Mouse (Mus musculus): ENCODE results near the gene Dctd.
A peak's percentile ranks its signal among the peaks of the same experiment; 100 is the strongest.
"Not testable (repeated sequence)": the region's sequence is repeated elsewhere in the genome, so short reads cannot be mapped to it uniquely, and the experiment has no call there.

Gene Dctd

DNA sequence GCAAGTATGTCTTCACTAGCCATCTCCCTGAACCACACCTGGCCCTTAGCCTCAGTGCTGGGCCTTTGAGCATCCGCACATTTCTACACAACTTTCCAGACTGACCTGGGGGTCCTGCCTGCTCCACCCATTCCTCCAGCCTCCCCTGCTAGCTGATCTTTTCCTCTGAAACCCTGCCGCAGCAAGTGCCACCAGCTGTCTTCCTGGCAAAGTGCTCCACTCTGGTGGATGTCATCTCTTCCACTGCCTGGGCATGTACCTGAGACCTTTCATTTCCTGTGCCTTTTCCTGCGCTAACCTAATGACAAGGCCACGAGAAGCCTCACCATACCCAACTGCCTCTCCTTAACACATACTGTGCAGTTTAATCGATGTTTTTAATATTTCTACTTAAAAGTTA is 46.9 kb downstream of the Dctd start:
- no peak for DNase-seq (ENCODE audit: low read depth, low spot score)

- no peak for DNase-seq (ENCODE audit: low read depth, low spot score)
Observed at GRCm38 (mm10) chr8:48146449-48146848, 47.6 kb downstream of the Dctd start.

GRCm38 (mm10) chr8:48152062-48152738 is 53.3 kb downstream of the Dctd start:
- DNase-seq (ENCODE audit: low read depth, low spot score): no peak

- DNase-seq (ENCODE audit: low read depth, low spot score): no peak
Observed at GRCm38 (mm10) chr8:48153360-48154121, 54.6 kb downstream of the Dctd start.

GRCm38 (mm10) chr8:48157718-48158117 is 58.8 kb downstream of the Dctd start:
- DNase-seq (ENCODE audit: low read depth, low spot score): no peak

- DNase-seq (ENCODE audit: low read depth, low spot score): no peak
Observed at GRCm38 (mm10) chr8:48158560-48159217, 59.8 kb downstream of the Dctd start.

DNA sequence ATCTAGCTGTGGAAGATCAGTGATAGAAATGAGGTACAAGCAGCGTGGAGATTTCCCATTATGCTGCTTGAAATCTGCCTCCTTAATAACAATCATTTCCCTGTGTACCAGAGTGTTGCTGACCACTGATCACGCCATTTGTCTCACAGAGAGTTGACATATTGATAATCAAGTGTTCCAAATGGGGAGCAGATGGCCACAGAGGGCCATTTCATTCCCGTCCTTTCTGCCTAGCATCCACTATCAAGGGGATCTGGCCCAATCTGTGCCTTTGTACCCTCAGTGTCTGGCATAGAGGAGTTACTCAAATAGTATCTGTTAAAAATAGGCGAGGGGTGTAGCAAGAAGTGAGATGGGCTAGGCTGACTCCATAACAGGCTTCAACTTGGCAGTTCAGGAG is 78.5 kb downstream of the Dctd start:
- no peak for DNase-seq (ENCODE audit: low read depth, low spot score)

DNA sequence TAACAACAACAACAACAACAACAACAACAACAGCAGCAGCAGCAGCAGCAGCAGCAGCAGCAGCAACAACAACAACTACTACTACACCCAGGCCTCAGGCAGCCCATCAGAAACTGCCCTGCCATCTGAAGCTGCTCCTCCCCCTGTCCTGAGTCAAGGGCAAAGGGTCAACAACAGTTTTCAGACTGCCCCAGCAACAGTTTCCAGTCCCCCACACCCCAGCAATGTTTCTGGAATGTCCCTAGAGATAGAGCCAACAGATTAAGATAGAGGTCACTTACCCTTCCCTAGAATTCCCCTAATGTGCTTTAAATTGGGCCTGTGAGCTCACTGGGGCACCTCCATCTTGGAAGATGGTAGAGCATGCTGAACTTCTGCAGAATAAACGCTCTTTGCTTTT is 79.0 kb downstream of the Dctd start:
- DNase-seq (ENCODE audit: low read depth, low spot score): peak; percentile 95

- DNase-seq (ENCODE audit: low read depth, low spot score): peak; percentile 95
Observed at GRCm38 (mm10) chr8:48178993-48179392, 80.1 kb downstream of the Dctd start.

- not testable (repeated sequence) for DNase-seq (ENCODE audit: low read depth, low spot score)
Observed at GRCm38 (mm10) chr8:48180146-48180545, 81.3 kb downstream of the Dctd start.

DNA sequence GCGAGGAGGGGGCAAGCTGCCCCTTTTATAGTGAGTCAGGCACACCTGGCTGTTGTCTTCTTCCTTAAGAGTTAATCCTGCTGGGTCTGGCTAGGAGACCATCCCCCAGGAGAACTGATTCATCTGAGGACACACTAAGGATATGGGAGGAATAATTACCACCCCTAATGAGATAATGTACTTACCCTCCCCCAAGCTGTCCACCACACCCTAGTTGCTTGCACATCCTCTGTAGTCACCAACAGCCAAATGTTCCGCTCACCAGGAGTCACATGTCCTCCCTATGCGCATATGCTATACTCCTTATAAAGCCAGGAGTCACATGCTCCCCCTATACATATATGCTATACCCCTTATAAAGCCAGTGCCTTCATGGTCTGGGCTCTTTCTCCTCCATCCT is 82.1 kb downstream of the Dctd start:
- DNase-seq (ENCODE audit: low read depth, low spot score): peak; percentile 52

- DNase-seq (ENCODE audit: low read depth, low spot score): no peak
Observed at GRCm38 (mm10) chr8:48183758-48184157, 84.9 kb downstream of the Dctd start.

DNA sequence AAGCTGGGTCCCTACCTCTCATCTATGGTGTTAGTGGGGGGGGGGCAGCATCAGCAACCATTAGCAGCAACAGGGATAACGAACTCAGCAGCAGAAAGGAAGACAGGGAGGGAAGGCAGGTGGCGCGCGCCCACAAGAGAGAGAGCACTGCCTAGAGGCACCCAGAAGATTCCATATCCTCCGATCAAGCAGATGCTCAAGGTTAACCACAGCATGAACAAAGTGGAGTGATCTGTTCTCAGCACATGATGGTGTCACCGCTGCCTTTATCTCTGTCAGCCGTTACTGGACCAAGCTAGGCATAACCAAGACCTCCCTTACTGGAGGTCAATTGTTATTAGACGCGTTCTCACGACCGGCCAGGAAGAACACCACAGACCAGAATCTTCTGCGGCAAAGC is 89.7 kb downstream of the Dctd start:
- DNase-seq (ENCODE audit: low read depth, low spot score): peak; percentile 85

GRCm38 (mm10) chr8:48195971-48196370 is 97.1 kb downstream of the Dctd start:
- DNase-seq (ENCODE audit: low read depth, low spot score): peak; percentile 96

- no peak for DNase-seq (ENCODE audit: low read depth, low spot score)
Observed at GRCm38 (mm10) chr8:48199171-48199570, 100.3 kb downstream of the Dctd start.

DNA sequence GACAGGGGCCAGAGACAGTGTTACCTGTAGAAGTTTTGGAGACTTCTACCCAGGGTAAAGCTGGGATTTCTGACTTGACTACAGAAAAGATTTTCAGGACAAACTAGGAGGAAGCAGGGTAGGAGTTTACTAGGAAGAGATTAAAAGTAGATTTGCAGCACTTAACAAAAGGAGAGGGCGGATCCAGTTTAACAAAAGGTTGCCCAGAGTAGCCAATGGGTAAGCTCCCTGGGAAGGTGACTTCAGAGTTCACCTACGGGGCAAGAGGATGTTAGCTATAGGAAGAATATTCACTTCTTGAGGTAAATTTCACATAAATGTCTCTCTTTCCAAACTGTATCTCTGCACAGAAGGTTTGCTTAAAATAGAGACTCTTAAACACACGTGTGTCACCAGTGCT is 103.7 kb downstream of the Dctd start:
- DNase-seq (ENCODE audit: low read depth, low spot score): peak; percentile 89

Data from ES-CJ7 (cell line).